Mouse (Mus musculus) left cerebral cortex, adult 9 months (tissue): Measurements from ENCODE around the gene Olfr1061.
"Not testable (repeated sequence)": the region's sequence is repeated elsewhere in the genome, so short reads cannot be mapped to it uniquely, and the experiment has no call there.

Experiments
- DNase-seq, 2 experiments: peaks; one replicate each; pipeline ENCODE4 v3.0.0; 2022; ENCODE audit warnings: low spot score in 2 of 2

The Olfr1061 gene

GRCm38 (mm10) chr2:86413950-86414349, at the start of gene Olfr1061:
TSS of gene Olfr1061 (minus strand) at chr2:86414050.
- no peak for DNase-seq

DNA sequence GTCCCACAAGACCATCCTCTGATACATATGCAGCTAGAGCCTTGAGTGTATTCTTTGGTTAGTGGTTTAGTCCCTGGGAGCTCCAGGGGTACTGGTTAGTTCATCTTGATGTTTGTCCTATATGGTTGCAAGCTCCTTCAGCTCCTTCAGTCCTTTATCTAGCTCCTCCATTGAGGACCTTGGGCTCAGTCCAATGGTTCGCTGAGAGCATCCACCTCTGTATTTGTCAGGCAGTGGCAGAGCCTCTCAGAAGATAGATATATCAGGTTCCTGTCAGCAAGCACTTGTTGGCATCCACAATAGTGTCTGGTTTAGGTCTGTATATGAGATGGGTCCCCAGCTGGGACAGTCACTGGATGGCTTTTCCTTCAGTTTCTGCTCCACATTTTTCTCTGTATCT, 46.6 kb upstream of the Olfr1061 start:
- DNase-seq, result no peak

DNA sequence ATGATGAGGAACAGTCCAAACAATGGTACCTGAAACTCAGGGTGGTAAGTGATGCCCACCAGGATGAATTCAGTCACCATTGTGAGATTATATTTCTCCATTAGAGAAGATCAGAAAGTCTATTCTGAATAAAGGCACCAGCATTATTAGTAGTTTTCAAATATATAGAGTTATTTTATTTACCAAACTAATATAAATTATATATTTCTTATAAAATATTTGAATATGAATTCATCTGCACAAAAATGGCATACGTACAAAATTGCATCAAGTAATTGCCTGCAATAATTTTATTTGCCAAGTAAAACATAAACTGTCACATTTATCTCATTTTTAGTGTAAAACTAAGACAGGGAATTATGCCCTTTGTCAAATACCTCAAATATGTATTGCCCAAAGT, 42.3 kb upstream of the Olfr1061 start, which contains the start of gene Olfr1066:
TSS of gene Olfr1066 (minus strand) at position 101 of the 400 bp plus-strand sequence.
- no peak for DNase-seq

DNA sequence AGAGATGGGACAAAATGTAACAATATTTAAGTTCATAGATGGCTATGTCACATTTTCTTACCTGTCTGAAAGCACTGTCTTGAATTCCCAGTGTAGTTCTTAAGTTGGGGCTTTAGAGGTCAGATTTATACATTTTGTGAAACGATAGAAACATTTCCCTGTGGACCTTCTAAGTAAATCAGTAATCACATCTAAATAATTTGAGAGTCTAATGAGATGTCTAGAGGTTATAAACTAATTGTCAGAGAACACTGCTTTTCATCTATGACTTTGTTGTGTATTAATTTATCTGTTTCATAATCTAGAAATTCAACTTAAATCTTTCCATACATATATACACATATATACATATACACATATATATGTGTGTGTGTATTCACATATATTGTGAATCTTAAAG, 36.6 kb upstream of the Olfr1061 start, which contains the start of gene Olfr1065:
TSS of gene Olfr1065 (minus strand) at position 101 of the 400 bp plus-strand sequence.
- DNase-seq, result not testable (repeated sequence)

GRCm38 (mm10) chr2:86442101-86442500, 28.3 kb upstream of the Olfr1061 start:
- DNase-seq, result not testable (repeated sequence)

- not testable (repeated sequence) for DNase-seq
These were observed 14.7 kb upstream of the Olfr1061 start for GRCm38 (mm10) chr2:86428511-86428910.

- DNase-seq, result not testable (repeated sequence)
These were observed 12.8 kb upstream of the Olfr1061 start, which contains the start of gene Olfr1062 for GRCm38 (mm10) chr2:86426649-86427048. TSS of gene Olfr1062 (minus strand) at chr2:86426749.

- no peak for DNase-seq
These were observed 18.7 kb downstream of the Olfr1061 start for GRCm38 (mm10) chr2:86395114-86395513.

GRCm38 (mm10) chr2:86388461-86388860, 25.4 kb downstream of the Olfr1061 start, which contains the start of gene Olfr1058:
TSS of gene Olfr1058 (minus strand) at chr2:86388561.
- not testable (repeated sequence) for DNase-seq

DNA sequence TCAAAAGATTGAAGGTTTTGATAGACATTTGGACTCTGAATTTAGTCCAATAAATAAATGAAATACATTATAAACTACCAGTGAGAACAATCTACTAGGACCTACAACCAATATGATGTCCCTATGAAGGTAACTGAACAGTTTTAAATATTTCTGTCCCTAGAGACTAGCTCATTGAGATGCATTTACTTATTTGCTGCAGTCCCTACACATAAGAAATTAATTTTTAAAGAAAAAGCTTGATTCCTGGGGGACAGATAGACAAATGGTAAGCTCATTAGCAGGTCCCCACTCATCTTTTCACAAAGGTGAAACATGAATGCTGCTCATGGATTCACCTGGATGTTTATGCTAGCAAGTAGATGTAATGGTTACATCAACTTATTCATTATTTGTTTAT, 35.6 kb downstream of the Olfr1061 start, which contains the start of gene Olfr1057:
TSS of gene Olfr1057 (minus strand) at position 101 of the 400 bp plus-strand sequence.
- DNase-seq, result no peak

DNA sequence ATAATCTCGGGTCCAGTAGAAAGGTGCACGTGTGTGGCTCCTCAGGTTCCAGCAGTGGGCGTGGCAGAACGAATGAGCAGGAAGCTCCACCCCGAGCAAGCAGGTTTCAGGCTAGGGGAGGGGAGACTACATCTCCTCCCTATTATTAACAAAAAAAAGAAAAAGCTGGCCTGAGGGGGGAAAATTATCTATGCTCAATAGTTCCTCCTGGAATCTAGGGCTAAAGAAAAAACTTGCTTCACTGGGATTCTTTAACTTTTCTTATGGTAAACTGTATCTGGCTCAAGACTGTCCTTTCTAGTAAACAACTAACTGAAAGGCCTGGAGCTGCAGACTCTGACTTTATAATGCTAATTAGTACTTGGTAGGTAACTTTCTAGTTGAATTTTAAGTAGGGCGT, 47.5 kb downstream of the Olfr1061 start:
- not testable (repeated sequence) for DNase-seq
